Mouse (Mus musculus) forebrain, embryonic 14.5 days (tissue): ENCODE measurements around the gene Zfr. TPM values are rescaled to one million over a fixed set of nuclear protein-coding genes. Genes with fewer than 3 reads are reported as not detected.

Source experiments
- ATAC-seq: fragments of 200-750 bp; cut with Nextera tagmentation; 2 replicates; pipeline ENCODE4 v1.8.0; 2017; ENCODE audit warnings: mild to moderate bottlenecking, moderate library complexity
- DNase-seq: peaks from one replicate; pipeline ENCODE4 v3.0.0-alpha.2; 2015; ENCODE audit warnings: low spot score
- H3K27ac ChIP-seq: fragments of 300-500 bp; sonication (generic); 2 replicates; pipeline ENCODE4 v1.5.1; 2014; ENCODE audit warnings: low read depth, mild to moderate bottlenecking, control low read depth, low read length, moderate library complexity
- H3K27me3 ChIP-seq: fragments of 300-500 bp; sonication (generic); replicated peaks from 2 replicates; pipeline ENCODE4 v1.6.1; 2014; ENCODE audit warnings: low read length, control low read depth, mixed read lengths; ENCODE audit not compliant: control insufficient read depth, insufficient read depth
- H3K36me3 ChIP-seq: fragments of 300-500 bp; sonication (generic); 2 replicates; pipeline ENCODE4 v1.6.1; 2014; ENCODE audit warnings: low read length, control low read depth; ENCODE audit not compliant: control insufficient read depth, insufficient read depth
- H3K4me1 ChIP-seq: fragments of 300-500 bp; sonication (generic); 2 replicates; pipeline ENCODE4 v1.6.1; 2014; ENCODE audit warnings: antibody characterized with exemption, low read length, control low read depth; ENCODE audit not compliant: control insufficient read depth, insufficient read depth
- H3K4me2 ChIP-seq: fragments of 300-500 bp; sonication (generic); 2 replicates; pipeline ENCODE4 v1.6.1; 2014; ENCODE audit warnings: mild to moderate bottlenecking, control low read depth, low read length
- H3K4me3 ChIP-seq: fragments of 300-500 bp; sonication (generic); 2 replicates; pipeline ENCODE4 v1.5.1; 2014; ENCODE audit warnings: low read depth, low read length, control low read depth
- H3K9ac ChIP-seq: fragments of 300-500 bp; sonication (generic); 2 replicates; pipeline ENCODE4 v1.6.1; 2014; ENCODE audit warnings: mild to moderate bottlenecking, low read length, control low read depth, moderate library complexity
- H3K9me3 ChIP-seq: fragments of 300-500 bp; sonication (generic); replicated peaks from 2 replicates; pipeline ENCODE4 v1.6.1; 2016; ENCODE audit warnings: low read length, control low read depth, mixed read lengths; ENCODE audit not compliant: control insufficient read depth
- whole genome bisulfite sequencing: fragments of 180-500 bp; shearing (Covaris S2); extraction: QIAGEN DNeasy Blood & Tissue Kit; methylation state at CpG from one replicate; pipeline ENCODE4 v1.1.7; 2014; 5-methylcytosine and 5-hydroxymethylcytosine counted together
- polyA plus RNA-seq: library from polyadenylated mRNA; unstranded; fragments of >200 nt; fragmentation: Nextera tagmentation; extraction: Ambion mirVana; gene quantifications from 2 replicates; pipeline ENCODE4 v1.2.1, GENCODE M21; 2014

The Zfr gene
- polyA plus RNA-seq, result 169 and 182 TPM in 2 replicates

DNA sequence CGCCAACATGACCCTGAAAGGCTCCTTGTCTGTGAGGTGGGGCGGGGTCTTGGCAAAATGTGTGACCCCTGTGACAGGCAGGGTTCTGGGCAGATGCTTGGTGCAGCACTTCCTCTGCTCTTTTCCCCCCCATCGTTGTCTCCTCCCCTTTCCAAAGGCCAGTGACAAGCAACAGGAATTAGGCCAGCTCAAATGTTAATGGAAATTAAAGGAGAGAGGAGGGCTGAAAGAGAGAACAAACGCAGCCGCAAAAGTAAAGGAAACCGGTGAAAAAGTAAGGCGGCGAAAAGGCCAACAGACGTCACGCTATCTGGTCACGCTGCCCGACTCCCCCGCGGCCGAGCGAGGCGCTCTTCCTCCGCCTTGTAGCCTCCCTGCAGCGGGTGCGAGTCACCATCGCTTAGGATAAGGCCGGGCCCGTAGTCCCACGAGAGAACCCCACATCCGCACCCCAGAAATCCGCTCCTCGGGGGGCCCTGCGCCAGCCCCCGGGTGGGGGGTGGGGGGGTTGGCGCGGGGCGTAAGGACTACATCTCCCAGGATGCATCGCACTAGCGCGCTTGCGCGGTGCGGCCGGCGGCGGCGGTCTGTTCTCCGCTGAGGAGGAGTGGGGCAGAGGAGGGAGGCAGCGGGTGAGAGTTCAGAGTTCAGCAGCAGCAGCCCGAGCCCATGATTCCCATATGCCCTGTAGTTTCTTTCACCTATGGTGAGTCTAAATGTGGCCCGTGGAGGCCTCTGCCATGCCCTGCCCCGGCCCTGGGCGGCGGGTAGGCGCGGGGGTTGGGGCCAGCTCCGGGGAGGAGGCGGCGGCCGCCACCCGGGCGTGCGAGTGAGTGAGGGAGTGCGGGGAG is at the start of gene Zfr:
Gene Zfr, plus strand, starts transcription at position 590 of the 851 bp plus-strand sequence.
- H3K36me3 ChIP-seq, result no peaks in the 10 kb centered on the region
- 0 out of 2 replicates have a peak, but pooled peaks cover 3% of the 10 kb centered on the region for H3K4me1 ChIP-seq
- peak within 1 kb of the TSS; percentile 94 for H3K4me3 ChIP-seq
- no peaks in the 10 kb centered on the region for H3K27me3 ChIP-seq
- under 1% methylated on average over 52 of the region's 59 CpGs for WGBS
- DNase-seq, result peak; percentile 93
- peak within 1 kb of the TSS; percentile 97 for H3K9ac ChIP-seq
- no peaks in the 10 kb centered on the region for H3K9me3 ChIP-seq
- ATAC-seq, result peak; percentile 95
- H3K27ac ChIP-seq, result peak within 1 kb of the TSS; percentile 86
- peak within 1 kb of the TSS; percentile 74 for H3K4me2 ChIP-seq

DNA sequence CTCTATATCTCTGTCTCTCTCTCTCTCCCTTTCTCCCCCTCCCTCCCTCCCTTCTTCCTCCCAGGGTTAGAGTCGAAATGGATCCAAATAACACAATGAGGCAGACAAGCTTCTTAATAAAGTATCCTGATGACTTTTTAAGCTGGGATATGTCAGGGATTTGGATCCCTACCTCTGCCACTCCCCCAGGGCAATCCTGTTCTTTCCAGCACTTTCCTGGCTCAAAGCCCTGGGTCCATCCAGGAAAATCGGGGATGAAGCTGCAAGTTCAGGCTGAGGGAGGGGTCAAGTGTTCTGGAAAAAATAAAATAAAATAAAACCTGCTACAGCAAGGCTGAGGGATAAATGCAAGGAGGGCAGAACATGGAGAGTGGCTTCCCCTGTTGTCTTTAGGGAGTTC is 49.7 kb upstream of the Zfr start:
- H3K9me3 ChIP-seq, result no peaks in the 10 kb centered on the region
- no peak overlapping the region for H3K4me2 ChIP-seq
- H3K27me3 ChIP-seq, result no peaks in the 10 kb centered on the region
- no peak for DNase-seq
- H3K4me1 ChIP-seq, result no peaks in the 10 kb centered on the region
- H3K4me3 ChIP-seq, result no peak overlapping the region
- ATAC-seq, result no peak
- H3K27ac ChIP-seq, result no peak overlapping the region
- no peak overlapping the region for H3K9ac ChIP-seq
- H3K36me3 ChIP-seq, result no peaks in the 10 kb centered on the region
- WGBS, result 62% methylated on average over 2 of the region's 2 CpGs

DNA sequence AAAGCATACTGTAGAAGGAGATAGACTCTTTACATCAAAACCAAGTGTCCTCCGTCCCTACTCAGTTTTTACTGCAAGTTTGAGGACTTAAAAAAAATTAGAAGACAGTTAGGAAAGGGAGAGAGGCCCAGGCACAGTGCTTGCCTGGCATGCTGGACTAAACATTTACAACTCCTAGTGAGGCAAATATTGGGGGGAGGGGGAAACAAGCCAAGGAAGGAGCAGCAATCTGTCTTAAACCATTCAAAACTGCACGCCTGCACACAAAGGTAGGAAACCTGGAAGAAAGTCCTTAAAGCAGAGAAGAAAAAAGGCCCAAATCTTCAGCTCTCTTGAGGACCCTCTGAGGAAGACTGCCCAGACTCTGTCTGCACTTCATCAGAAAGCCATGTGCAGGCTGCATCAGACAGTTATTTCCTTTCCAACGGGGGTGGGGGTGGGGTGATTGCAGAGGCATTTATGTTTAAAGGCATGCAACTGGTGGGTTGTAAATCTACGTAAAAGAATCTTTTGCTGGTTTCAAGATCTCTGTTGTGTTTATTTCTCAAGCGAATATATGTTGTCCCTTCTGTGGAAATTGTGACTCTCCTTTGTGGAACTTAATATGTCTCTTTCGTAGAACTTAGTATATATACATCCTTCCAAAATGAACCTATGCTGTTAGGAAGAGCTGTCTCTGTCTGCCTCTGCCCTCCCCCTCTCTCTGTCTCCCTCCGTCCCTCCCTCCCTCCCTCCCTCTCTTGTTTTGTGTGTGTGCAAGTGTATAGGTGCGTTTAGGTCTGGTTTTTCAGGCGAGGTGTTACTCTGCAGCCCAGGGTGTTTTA is 49.0 kb upstream of the Zfr start:
- Histone ChIP-seq H3K9ac (no peak overlapping the region), H3K4me2 (no peak overlapping the region), H3K4me1 (no peaks in the 10 kb centered on the region), H3K36me3 (no peaks in the 10 kb centered on the region), H3K9me3 (no peaks in the 10 kb centered on the region), H3K27me3 (no peaks in the 10 kb centered on the region), H3K27ac (no peak overlapping the region), H3K4me3 (no peak overlapping the region)
- 68% methylated on average over 9 of the region's 9 CpGs for WGBS
- DNase-seq, result no peak
- no peak for ATAC-seq

DNA sequence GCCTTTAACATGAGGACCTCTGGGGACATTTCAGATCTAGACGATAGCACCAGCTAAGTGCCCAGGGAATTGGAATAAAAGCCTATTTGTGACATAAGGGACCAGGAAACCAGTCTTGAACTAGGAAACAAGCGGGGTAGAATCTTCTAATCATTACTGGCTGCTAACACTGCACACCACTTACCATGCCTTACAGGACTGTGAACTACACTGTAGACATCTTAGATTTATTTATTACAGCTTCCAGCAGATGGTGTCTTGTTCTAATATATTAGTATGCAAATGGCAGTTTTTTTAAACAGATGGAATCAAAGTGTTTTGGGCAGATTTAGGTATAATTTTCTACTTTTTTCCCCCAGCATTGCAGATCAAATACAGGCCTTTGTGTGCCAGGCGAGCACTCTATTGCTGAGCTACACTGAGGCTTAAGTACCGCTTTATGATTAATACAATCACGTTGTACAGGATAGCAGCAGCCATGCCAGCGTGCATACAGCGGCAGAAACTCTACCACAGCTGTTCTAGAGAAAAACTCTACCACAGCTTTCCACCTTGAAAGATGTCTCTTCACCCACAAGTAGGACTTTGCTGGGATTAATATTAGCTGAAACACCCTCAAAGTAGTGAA is 44.8 kb upstream of the Zfr start:
- Histone ChIP-seq H3K36me3 (no peaks in the 10 kb centered on the region), H3K4me1 (no peaks in the 10 kb centered on the region), H3K9me3 (no peaks in the 10 kb centered on the region), H3K9ac (no peak overlapping the region), H3K27me3 (no peaks in the 10 kb centered on the region), H3K27ac (no peak overlapping the region; the same call in 1 of the 2 replicates), H3K4me2 (no peak overlapping the region), H3K4me3 (no peak overlapping the region)
- ATAC-seq, result no peak; the same call in 1 of the 2 replicates
- peak; percentile 22 for DNase-seq
- 78% methylated on average over 7 of the region's 7 CpGs for WGBS

DNA sequence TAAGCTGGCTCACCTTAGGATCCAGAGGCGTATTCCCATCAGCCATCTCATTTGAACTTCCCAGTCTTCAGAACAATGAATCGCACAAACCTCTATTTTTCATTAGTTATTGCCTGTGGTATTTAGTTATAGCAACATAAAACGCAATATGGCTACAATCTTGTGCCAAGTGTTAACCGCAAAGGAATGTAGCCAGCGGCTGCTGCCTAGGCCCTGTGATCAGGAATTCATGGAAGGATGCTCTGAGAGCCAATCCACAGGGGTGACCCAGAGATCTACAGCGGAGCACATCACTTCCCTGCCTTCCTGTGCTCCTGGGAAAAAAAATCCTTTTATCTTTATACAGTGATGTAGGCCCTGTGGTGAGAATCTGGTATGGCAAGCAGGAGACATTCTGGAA is 43.2 kb upstream of the Zfr start:
- no peaks in the 10 kb centered on the region for H3K9me3 ChIP-seq
- H3K4me3 ChIP-seq, result no peak overlapping the region
- ATAC-seq (no peak), DNase-seq (no peak)
- H3K4me2 ChIP-seq, result no peak overlapping the region
- no peaks in the 10 kb centered on the region for H3K4me1 ChIP-seq
- H3K27me3 ChIP-seq, result no peaks in the 10 kb centered on the region
- WGBS, result 89% methylated on average over 6 of the region's 6 CpGs
- H3K9ac ChIP-seq, result no peak overlapping the region
- no peak overlapping the region for H3K27ac ChIP-seq
- no peaks in the 10 kb centered on the region for H3K36me3 ChIP-seq

DNA sequence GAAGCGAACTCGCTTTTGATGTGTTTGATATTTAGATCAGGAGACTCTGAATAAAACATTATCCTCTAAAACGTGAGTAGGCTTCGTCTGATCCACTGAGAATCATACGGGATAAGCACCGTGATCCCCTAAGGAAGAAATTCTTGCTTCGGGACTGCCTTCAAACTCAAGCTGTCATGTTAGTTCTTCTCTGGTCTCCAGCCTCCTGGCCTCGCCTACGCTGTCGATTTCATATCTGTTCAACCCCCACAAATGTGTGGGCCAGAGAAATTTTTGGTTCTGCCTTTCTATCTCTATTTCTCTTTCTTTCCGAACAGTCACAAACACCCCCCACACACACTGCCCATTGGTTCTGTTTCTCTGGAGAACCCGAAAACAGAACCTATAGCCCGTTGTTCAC is 35.3 kb upstream of the Zfr start:
- no peaks in the 10 kb centered on the region for H3K9me3 ChIP-seq
- 93% methylated on average over 13 of the region's 13 CpGs for WGBS
- no peak for DNase-seq

DNA sequence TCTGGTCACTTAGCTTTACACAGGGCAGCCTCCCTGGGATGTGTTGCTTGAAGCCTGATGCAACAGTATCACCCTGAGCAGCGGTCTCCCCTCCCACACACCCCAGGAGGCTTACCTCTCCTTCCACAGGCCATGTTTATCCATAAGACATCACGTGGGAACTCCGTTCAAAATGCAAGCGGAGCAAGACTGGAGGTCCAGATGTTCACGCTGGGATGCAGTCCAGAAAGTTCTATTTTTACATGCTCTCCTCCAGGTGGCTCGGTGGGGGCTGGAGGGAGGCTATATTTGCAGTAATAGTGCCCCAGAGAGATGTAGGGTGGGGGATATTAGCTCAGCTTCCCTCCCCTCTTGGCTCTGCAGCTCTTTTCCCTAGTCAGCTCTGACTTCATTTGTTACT is 33.5 kb upstream of the Zfr start:
- H3K4me1 ChIP-seq, result no peaks in the 10 kb centered on the region
- H3K4me2 ChIP-seq, result no peak overlapping the region
- WGBS, result 60% methylated on average over 6 of the region's 6 CpGs
- H3K4me3 ChIP-seq, result no peak overlapping the region
- peak; percentile 43 for DNase-seq
- ATAC-seq, result peak; percentile 50; the same call in 1 of the 2 replicates
- no peak overlapping the region for H3K9ac ChIP-seq
- no peaks in the 10 kb centered on the region for H3K9me3 ChIP-seq
- no peaks in the 10 kb centered on the region for H3K36me3 ChIP-seq
- H3K27ac ChIP-seq, result no peak overlapping the region
- H3K27me3 ChIP-seq, result no peaks in the 10 kb centered on the region

More for the DNA sequence above, 35.3 kb upstream of the Zfr start:
- no peak overlapping the region for H3K9ac ChIP-seq
- H3K4me2 ChIP-seq, result no peak overlapping the region
- no peak overlapping the region for H3K4me3 ChIP-seq
- ATAC-seq, result no peak
- no peaks in the 10 kb centered on the region for H3K27me3 ChIP-seq
- H3K36me3 ChIP-seq, result no peaks in the 10 kb centered on the region
- no peaks in the 10 kb centered on the region for H3K4me1 ChIP-seq
- H3K27ac ChIP-seq, result no peak overlapping the region

DNA sequence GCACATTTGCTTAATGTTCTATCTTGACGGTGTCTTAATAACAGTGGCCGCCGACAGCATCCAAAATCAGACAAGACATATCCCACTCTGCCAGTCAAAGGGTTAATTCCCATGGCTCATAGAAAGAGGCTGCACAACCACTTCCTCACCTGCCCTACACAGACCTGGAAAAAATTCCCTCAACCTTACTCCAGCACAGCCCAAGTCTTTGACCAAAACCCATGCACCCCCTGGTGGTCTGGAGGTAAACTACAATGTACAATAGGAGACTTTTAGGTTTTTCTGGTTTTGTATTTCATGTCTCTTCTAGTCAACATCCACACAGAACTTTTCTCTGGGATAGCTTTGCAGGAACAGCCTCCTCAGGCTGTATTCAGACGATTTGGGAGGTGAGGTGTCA is 32.8 kb upstream of the Zfr start:
- Histone ChIP-seq H3K27me3 (no peaks in the 10 kb centered on the region), H3K4me3 (no peak overlapping the region), H3K4me1 (no peaks in the 10 kb centered on the region), H3K27ac (no peak overlapping the region), H3K4me2 (no peak overlapping the region), H3K36me3 (no peaks in the 10 kb centered on the region), H3K9me3 (no peaks in the 10 kb centered on the region), H3K9ac (no peak overlapping the region)
- peak; percentile 57; the same call in 1 of the 2 replicates for ATAC-seq
- WGBS, result 82% methylated on average over 4 of the region's 4 CpGs
- peak; percentile 56 for DNase-seq
